Mouse (Mus musculus) thymus, postnatal 0 days (tissue): ENCODE measurements around the gene Tardbp. TPM values are rescaled to one million over a fixed set of nuclear protein-coding genes. Genes with fewer than 3 reads are reported as not detected.

Experiments
- polyA plus RNA-seq: library from polyadenylated mRNA; unstranded; fragments of >200 nt; fragmentation: Nextera tagmentation; extraction: Ambion mirVana; gene quantifications from 2 replicates; pipeline ENCODE4 v1.2.1, GENCODE M21; 2015

Gene Tardbp
- polyA plus RNA-seq, 1 experiment from 2014 or later, result 343 TPM

Other genes starting within 250 kb of the Tardbp start
- 7.4 and 7.8 TPM in 2 replicates for gene Ubiad1, start 182.2 kb downstream of the Tardbp start, polyA plus RNA-seq
- 18.7 and 23.1 TPM in 2 replicates for gene Mtor, start 178.4 kb downstream of the Tardbp start, polyA plus RNA-seq
- 1.1 TPM in 2 replicates for gene Angptl7, start 126.6 kb downstream of the Tardbp start, polyA plus RNA-seq
- gene Exosc10, start 68.6 kb downstream of the Tardbp start, polyA plus RNA-seq, result 73.1 and 82.6 TPM in 2 replicates
- 163 and 181 TPM in 2 replicates for gene Srm, start 35.5 kb downstream of the Tardbp start, polyA plus RNA-seq
- 0.34 TPM in 1 of 2 replicates, not detected in the other for gene Masp2, start 24.5 kb downstream of the Tardbp start, polyA plus RNA-seq
- 0.09 TPM in 1 of 2 replicates, not detected in the other for gene Gm572, start 16.3 kb upstream of the Tardbp start, polyA plus RNA-seq
- 2.5 and 3.0 TPM in 2 replicates for gene Casz1, start 177.4 kb upstream of the Tardbp start, polyA plus RNA-seq